Mouse (Mus musculus) liver, adult 2 months (tissue): ENCODE data around the gene Cryzl1.

Source experiments
- CTCF ChIP-seq: fragments of 200-500 bp; IDR thresholded peaks from 2 replicates; pipeline ENCODE4 v1.5.1; 2011; ENCODE audit warnings: low read depth, low read length, control low read depth
- POLR2A ChIP-seq: fragments of 200-500 bp; IDR thresholded peaks from 2 replicates; pipeline ENCODE4 v1.6.1; 2011; ENCODE audit warnings: low read length, control low read depth; ENCODE audit not compliant: insufficient read depth; ENCODE audit errors: extremely low read depth

DNA sequence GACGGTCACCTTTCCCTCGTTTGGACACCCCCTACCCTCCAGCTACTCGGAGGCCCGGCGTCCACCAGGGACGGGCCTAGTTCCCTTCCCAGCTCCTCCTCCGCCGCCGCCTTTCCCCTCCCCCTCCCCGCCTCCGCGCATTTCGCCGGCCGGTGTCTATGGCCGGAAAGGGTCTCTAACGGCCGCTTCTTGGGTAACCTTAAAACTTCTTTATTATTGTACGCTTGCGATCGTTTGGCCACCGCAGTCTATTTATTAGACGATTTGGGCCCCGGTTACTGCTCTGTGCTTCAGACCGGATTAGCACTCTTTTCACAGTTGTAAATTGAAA is 80.6 kb downstream of the Cryzl1 start:
- TF ChIP-seq CTCF, result no peak
- no peak for TF ChIP-seq POLR2A
